Mouse (Mus musculus) embryo, embryonic 10.5 days (tissue): ENCODE data around the gene Zscan4b.
"Not testable (repeated sequence)": the region's sequence is repeated elsewhere in the genome, so short reads cannot be mapped to it uniquely, and the experiment has no call there.

Experiments used
- DNase-seq: peaks from one replicate; pipeline ENCODE4 v3.0.0-alpha.2; 2015; ENCODE audit warnings: low spot score

The Zscan4b gene

DNA sequence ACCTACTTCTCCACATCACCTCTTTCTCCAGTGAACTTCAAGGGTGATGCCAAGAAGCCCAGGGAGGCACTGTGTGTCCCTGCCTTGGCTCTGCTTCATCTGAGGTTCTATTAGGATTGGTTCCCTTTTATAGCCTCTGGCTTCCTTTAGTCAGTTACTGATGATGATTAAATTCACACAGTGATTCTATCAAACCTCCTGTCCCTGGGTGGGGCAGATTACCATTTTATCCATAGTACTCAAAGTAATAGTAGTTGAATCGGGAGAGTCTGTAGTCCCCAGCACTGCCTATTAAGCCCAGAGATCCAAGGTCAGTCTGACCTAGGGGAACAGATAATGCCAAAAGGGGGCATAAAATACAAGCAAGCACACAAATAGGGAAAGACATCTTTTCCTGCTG, at the start of gene Zscan4b:
TSS of gene Zscan4b (minus strand) at position 101 of the 400 bp plus-strand sequence.
- not testable (repeated sequence) for DNase-seq
